Mouse (Mus musculus) gastrocnemius, postnatal 4 days (tissue): ENCODE measurements around the gene Kif26a. TPM values are rescaled to one million over a fixed set of nuclear protein-coding genes. Genes with fewer than 3 reads are reported as not detected.
A peak's percentile ranks its signal among the peaks of the same experiment; 100 is the strongest.

Experiments used
- DNase-seq, 2 experiments: peaks; one replicate each; pipeline ENCODE4 v3.0.0; 2021 to 2022; ENCODE audit warnings: low spot score in 2 of 2, mixed read lengths in 2 of 2
- total RNA-seq, 2 experiments: library from RNA; stranded (reverse); gene quantifications; 2 replicates each; pipeline ENCODE4 v1.2.3; 2021

Gene Kif26a
- total RNA-seq, 2 experiments from 2014 or later, result 14.5 to 15.8 TPM

DNA sequence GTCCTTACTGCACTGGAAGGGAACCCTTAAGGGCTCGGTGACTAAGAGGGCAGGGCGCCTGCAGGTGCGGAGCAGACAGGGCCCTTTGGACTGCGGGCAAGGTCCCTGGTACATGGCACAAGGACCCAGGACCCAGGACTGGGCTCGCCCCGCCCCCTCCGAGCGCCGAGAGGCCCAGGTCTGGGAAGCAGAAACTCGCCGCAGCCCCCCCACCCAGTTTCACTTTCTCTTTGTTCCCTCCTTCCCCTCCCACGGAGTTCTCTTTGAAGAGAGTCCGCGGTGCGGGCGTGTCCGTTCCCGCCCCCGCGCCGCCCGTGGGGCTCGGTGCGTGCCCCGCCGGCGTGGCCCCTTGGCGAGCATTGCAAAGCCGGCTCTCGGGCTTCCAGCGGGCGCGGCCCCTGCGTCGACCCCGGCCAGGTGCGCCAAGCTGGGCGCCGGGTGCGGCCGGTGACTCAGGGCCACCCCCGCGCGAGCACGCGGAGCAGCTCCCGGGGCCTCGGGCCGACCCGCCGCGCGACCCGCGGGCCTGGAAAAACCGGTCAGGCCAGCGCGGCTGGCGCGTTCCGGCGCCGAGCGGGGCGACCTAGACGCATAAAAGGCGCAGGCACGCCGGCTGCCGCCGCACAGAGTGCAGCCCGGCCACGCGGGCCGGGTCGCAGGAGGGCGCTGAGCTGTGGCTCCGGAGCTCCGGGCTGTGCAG is 15.7 kb upstream of the Kif26a start:
- peak in 1 of 2 experiments; percentile 52 for DNase-seq

DNA sequence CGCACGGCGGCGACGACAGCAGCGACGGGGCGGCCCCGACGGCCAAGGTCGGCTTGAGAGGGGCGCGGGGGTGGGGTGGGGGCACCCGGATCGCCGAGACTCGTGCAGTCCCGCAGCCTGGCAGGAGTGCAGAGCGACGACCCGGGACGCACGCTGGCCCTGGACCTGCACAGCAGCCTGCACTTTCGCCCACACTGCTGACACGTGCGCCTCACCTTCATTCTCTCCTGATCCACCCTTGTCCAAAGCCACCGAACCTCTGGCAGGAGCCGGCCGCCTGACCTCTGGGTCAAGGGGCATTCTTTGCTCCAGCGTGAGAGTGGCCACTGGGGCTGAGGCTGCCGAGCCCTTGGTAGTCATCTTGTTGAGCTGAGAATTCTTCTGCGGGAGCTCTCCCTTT is 15.1 kb upstream of the Kif26a start:
- no peak for DNase-seq

DNA sequence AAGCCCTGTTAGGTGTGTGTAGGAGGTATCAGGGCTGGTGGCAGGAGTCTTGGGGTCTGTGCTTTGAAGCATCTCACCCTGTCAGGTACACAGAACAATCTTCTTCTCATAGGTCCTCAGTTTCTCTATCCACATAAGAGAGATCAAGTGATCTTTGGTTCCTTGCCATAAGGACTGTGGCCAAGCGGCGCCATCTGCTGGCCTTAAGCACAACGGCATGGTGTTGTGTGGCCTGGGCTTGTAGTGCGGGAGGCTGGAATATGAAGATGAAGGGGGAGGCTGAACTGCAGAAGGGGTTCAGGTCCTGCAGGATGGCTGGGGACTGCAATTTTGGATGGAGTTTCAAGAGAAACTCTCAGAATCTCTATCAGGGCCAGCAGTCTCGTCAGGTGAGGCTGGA is 5.8 kb upstream of the Kif26a start:
- DNase-seq, result peak in 1 of 2 experiments; percentile 44

DNA sequence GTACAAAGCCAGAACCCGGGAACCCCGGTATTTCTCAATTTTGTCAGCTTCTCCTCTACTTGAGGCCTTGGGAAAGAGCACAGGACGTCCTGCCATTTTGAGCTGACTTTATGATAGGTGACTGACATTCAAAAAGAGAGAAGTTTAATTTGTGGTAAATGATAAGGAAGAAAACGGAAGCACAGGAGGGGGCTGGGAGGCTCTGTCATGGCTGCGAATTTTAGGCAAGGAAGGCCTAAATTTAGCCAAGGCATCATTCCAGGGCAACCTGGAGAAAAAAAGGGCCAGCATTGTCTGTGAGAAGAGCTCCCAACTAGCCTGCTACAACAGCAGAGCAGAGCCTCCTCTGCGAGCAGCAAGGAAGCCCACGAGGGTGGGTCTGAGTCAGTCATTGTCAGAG is 5.3 kb upstream of the Kif26a start:
- no peak for DNase-seq

- DNase-seq, result peak in 1 of 2 experiments; percentile 62
Measured at GRCm38 (mm10) chr12:112141300-112141699, 4.7 kb upstream of the Kif26a start.

DNA sequence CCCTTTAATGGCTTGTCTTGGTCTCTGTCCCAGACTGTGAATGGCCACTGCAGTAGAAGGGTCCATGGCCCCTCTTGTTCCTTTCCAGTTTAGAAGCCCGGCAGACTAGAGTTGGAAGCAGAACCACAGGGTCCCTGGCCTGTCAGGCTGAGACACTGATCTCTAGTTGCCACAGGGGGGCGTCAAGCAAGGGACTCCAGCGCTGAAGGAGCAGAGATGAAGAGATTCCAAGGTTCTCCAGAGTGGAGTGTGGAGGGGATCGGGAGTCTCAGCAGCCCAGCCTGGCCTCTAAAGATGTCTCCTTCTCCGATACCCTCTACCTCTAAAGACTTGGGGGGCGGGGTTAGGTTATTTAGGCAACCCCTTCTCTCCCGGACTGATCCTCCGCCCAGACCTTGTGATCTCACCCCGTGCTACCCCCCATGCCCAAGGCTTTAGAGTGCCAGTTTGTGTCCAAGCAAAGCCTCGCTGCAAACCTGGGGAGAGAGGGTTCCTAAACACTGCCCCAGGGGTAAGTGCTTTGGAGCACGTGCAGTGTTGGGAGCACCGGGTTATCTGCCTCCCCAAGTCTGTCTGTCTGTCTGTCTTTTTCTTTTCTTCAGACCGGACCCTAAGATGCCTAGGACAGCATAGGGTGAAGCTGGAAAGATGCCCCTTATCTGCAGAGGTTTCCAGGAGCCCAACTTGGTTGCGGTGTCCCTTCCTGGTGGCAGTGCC is 2.7 kb upstream of the Kif26a start:
- no peak for DNase-seq

DNA sequence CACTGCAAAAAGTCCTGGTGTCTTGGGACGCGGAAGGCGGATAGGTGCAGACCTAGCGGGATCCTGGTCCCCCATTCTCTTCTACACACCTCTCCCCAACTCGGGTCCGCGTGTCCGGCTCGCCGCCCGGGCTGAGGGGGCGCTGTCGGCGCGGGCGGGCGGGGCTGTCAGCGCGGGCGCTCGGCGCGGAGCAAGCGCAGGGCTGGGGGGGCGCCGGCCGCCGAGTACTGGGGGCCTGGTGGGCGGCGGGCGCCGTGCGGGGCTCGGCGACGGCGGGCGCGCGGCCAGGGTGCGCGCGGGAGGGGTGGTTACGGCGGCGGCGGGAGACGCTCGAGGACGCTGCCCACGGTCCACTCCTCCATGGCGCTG is 2.2 kb upstream of the Kif26a start:
- DNase-seq, result no peak

- no peak for DNase-seq
Measured at GRCm38 (mm10) chr12:112144377-112145115, 1.5 kb upstream of the Kif26a start.

DNA sequence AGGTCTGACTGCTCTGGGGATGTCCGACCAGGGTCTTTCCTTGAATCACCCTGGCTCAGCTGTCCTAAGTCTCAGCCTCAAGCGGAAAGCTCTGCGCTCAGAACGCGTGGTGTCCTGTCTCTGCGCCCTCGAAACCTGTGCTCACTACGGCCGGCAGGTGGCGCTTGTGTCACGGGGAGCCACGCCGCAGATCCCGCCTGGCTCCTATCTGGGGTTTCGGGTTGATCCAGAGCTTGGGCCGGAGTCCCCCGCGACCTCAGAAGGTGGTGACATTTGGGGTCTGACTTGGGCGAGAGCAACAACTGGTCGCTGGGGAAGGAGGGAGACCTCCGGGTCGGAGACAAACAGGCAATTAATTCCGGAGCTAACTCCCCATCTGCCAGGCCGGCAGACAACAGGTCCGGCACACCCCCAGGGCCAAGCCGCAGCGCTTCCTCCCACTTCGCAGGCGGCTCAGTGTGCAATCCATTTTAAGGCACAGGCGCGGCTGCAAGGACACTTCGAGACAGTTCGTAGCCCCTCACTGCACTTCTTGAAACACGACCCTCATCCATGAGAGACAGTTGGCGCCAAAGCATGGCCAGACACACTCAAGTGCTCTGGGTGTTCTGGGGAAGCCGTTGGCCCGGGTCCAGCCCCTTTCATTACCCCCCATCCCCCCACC is 665 bp upstream of the Kif26a start:
- peak; percentile 76 to 84 for DNase-seq

DNA sequence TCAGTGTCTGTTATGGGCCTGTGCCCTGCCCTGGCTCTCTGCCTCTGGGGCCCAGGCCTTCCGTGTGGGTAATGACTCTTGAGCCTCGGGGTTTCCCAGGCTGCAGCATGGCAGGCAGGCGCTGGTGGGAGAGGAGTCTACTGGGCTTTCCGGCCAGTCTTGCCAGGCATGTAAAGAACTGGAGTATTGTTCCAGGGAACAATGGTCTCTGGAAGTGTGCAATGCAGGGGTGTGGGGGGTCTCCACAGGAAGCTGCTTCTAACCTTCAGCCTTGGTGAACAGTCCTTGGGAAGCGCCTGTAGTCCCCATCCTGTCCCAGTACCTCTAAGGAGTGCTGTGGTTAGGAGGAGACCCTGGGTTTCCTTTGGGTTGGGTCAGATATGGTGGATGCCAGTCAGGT is 1.4 kb downstream of the Kif26a start:
- no peak for DNase-seq

DNA sequence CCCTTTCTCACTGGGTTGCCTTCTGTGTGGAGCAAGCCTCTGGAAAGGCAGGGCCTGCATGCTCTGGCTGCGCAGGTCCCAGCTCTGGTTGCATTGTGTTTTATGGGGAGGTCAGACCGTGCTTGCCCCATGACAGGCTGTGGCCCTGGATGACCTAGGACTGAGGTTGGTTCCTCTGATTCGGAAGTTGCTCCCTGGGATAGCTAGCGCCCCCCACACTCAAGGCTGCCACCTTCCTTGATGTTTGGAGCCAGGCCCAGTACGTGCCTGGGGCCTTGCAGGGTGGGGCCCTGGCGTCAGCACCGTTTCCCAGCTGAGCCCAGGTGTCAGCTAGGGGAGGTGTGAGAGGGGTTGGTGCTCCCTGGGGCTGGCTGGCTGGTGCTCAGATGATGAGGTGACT is 4.0 kb downstream of the Kif26a start:
- no peak for DNase-seq

DNA sequence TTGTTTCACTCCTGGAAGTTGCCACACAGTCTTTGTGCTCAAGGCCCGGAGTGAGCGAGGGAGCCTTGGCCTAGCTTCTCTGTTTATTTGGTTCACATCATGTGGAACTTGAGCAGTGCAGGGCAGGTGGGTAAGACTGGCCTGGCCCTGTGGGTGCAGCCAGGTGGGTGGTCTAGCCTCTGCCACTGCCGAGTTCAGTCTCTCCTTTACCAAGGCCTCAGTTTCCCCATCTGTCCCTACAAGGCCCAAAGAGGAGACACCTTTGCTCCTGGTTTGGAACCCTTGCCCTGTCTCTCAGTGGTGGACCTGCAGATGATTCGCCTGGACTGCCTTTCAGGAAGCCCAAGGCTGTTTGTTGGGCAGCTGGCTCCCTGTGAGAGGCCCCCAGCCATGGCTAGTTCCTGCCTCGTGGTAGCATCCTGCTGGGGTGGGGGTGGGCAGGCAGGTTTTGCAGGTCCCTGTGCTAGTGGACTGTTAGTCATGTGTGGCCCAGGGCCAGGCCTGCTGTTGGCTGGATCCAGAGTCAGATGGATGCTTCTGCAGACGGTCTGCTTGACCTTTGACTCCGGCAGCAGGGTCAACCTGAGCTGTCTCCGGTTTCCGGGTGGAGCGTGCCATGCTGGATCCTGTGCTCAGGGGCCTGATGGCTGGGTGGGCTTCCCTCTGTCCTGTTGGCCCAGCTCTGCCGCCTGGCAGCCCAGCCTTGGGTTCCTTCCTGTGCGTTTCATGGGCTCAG is 5.4 kb downstream of the Kif26a start:
- DNase-seq, result no peak

- no peak for DNase-seq
Measured at GRCm38 (mm10) chr12:112151980-112152362, 6.0 kb downstream of the Kif26a start.

GRCm38 (mm10) chr12:112153597-112153996 is 7.6 kb downstream of the Kif26a start:
- no peak for DNase-seq

DNA sequence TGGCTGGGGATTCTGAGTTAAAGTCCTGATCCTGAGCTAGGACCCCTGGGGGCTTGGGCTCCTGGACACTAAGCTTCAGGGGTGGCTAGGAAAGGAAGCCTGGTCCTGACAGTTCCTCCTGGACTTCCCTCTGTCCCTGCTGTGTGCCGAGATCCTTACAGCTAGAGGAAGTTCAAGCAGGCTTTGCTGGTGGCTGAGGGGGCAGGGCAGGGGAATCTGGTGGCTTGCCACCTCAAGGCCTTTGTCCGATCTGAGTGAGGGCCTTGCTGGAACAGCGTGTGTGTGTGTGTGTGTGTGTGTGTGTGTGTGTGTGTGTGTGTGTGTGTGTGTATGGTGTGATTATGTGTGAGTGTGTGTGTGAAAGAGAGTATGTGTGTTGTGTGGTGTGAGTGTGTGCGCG is 8.5 kb downstream of the Kif26a start:
- DNase-seq, result no peak

DNA sequence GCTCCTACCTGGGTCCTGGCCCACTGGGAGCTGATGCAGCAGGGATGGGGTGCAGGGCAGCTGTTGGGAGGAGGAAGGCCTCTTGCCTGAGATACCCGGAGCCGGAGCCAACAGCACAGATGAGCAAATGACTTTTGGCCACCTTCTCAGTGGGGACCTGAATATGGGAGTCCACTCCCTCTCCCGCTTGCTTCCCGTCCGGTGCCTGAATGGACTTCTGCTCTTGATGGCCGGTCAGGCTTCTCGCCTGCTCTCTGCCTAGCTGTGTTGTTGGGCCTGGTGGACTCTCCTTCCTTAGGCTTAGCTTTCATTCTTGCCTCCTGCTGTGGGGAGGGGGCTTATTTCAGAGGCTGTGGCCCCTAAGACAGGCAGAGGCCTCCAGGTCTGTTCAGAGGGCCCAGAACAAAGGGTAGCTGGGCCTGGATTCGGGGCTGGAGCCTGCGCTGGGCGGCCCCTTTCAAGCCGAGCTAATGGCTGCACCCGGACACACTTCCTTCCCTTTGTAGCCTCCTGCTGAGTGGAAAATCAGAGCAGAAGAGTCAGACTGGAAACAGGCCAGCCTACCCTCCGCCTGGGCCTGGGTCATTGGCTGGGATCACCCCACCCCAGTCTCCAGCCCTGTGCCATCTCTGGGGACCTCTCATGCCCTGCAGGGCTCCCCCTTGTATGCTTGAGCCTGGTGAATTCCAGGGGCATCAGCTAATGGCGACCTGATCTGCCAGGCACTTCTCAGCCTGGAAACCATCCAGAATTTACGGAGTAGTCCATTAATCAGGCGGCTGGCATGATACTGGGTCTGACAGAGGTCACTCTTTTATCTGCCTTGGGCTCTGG is 9.4 kb downstream of the Kif26a start:
- DNase-seq, result no peak

DNA sequence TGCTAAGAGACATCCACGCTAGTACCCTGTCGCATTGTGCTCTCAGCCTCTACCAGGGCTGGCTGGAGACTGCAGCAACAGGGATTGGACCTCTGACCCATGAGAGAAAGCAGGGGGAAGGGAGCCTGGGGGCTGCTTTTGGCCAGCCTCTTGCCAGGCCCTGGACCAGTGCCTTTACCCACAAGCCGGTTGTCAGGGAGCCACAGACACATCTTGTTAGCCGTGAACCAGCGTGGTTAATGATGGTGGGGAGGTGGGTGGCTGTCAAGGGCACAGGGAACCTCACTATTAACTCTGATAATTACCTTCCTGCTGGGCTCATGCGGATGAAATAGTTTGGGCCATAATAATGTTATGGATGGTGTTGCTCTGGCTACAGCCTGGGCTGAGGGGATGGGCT is 10.8 kb downstream of the Kif26a start:
- DNase-seq, result no peak

DNA sequence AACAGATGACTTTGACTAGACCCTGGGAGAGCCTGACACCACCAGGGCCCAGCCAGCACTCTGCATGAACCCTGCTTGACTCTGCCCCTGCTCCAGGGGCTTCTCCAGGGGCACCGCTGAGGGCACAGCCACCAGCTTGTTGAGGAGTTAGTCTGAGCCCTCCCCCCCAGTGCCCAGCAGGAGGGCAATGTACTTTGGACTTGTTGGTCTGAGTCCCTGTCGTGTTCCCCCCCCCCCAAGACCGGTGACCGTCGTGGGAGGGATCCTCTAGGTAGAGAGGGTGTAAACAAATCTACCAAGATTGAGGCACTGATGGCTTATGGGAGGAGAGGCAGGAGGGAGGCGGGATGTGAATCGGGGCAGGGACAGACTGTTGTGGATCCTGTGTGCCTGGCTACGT is 12.2 kb downstream of the Kif26a start:
- DNase-seq, result no peak

DNA sequence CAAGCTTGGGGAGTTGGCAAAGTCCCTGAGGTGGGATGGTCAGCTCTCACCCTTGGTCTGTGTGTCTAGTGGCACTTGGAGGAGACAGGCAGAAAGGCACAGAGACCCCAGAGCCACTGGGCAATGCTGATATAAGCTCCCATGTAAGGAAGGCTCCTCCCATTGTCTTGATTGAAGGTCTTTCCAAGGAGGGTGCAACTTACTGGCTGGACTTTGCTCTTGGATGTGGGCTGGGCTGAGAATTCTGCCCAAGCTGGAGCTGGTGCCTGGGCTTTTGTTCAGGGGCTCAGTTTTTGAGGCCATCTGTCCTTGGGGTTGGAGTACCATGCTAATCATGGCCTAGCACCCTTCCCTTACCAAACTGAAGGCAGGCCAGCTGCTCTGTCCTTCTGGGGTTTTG is 12.8 kb downstream of the Kif26a start:
- DNase-seq, result no peak
